Mouse (Mus musculus) E14TG2a.4 (cell line): ENCODE measurements around the gene Ing1.

Source experiments
- CTCF ChIP-seq: conservative IDR thresholded peaks from 2 replicates; pipeline ENCODE4 v1.5.1; 2014; ENCODE audit warnings: low read length
- POU5F1 ChIP-seq: IDR thresholded peaks from 2 replicates; pipeline ENCODE4 v1.6.1; 2014; ENCODE audit warnings: low read length, borderline replicate concordance

- TF ChIP-seq CTCF (no peak), POU5F1 (no peak)
Observed at GRCm38 (mm10) chr8:11552390-11552789, 3.0 kb upstream of the Ing1 start.
